ENCODE assay signal across 22 mouse cellular contexts in genomic region chr13:51153670-51154030, GRCm38 (mm10). TPM values are rescaled to one million over a fixed set of nuclear protein-coding genes. Genes with fewer than 3 reads are reported as not detected.
DNase-seq lines count a peak whose midpoint lies in the region; ATAC-seq lines count a peak whose summit lies in the region.
"Had no signal": no experiment of that assay in that cellular context is flagged by ENCODE, and none has a peak within 500 bp of the region (broad histone marks: within the 10 kb centered on the region; RNA-seq: fewer than 3 reads in every experiment).

No protein-coding gene starts in this region.

- no peak overlapping the region for H3K4me3 ChIP-seq in intestine, embryonic 16.5 days (ENCODE audit: low read length)
- H3K4me3 ChIP-seq in kidney, embryonic 16.5 days (ENCODE audit: low read length) = no peak overlapping the region
- no peak overlapping the region for H3K4me3 ChIP-seq in stomach, embryonic 15.5 days (replicated peaks)
- no peak overlapping the region for H3K4me3 ChIP-seq in forebrain, embryonic 12.5 days (replicated peaks)
- H3K4me3 ChIP-seq in heart, embryonic 11.5 days (ENCODE audit: low read depth, low read length) = no peak overlapping the region
- H3K4me3 ChIP-seq: embryonic facial prominence, embryonic 13.5 days; forebrain, embryonic 15.5 days; limb, embryonic 15.5 days had no signal

- peaks cover 18% of the 10 kb centered on the region; the same call in 1 of the 2 replicates for H3K36me3 ChIP-seq in intestine, embryonic 16.5 days (ENCODE audit: control insufficient read depth, insufficient read depth, low read length)
- peaks cover 38% of the 10 kb centered on the region for H3K36me3 ChIP-seq in kidney, embryonic 16.5 days (ENCODE audit: insufficient read depth, low read length)
- H3K36me3 ChIP-seq in stomach, embryonic 15.5 days = peaks cover 18% of the 10 kb centered on the region; the same call in 1 of the 2 replicates
- peaks cover 62% of the 10 kb centered on the region for H3K36me3 ChIP-seq in forebrain, embryonic 12.5 days (replicated peaks)
- 0 out of 2 replicates have a peak, but pooled peaks cover 3% of the 10 kb centered on the region for H3K36me3 ChIP-seq in heart, embryonic 11.5 days (ENCODE audit: control insufficient read depth, insufficient read depth, low read length)

- H3K9me3 ChIP-seq in intestine, embryonic 16.5 days (ENCODE audit: control insufficient read depth, low read length) = no peaks in the 10 kb centered on the region
- no peaks in the 10 kb centered on the region for H3K9me3 ChIP-seq in kidney, embryonic 16.5 days (ENCODE audit: low read length)
- H3K9me3 ChIP-seq in stomach, embryonic 15.5 days = no peaks in the 10 kb centered on the region
- H3K9me3 ChIP-seq in forebrain, embryonic 12.5 days = no peaks in the 10 kb centered on the region
- H3K9me3 ChIP-seq in heart, embryonic 11.5 days (replicated peaks; ENCODE audit: control insufficient read depth, low read length) = no peaks in the 10 kb centered on the region
- H3K9me3 ChIP-seq: embryonic facial prominence, embryonic 13.5 days; forebrain, embryonic 15.5 days; limb, embryonic 15.5 days had no signal

- H3K27me3 ChIP-seq in intestine, embryonic 16.5 days (replicated peaks; ENCODE audit: control insufficient read depth, insufficient read depth, low read length) = no peaks in the 10 kb centered on the region
- H3K27me3 ChIP-seq in kidney, embryonic 16.5 days (ENCODE audit: insufficient read depth, low read length) = no peaks in the 10 kb centered on the region
- H3K27me3 ChIP-seq in stomach, embryonic 15.5 days (replicated peaks) = no peaks in the 10 kb centered on the region
- H3K27me3 ChIP-seq in forebrain, embryonic 12.5 days = no peaks in the 10 kb centered on the region
- no peaks in the 10 kb centered on the region for H3K27me3 ChIP-seq in heart, embryonic 11.5 days (ENCODE audit: control insufficient read depth, insufficient read depth, low read length)
- H3K27me3 ChIP-seq: embryonic facial prominence, embryonic 13.5 days; forebrain, embryonic 15.5 days; limb, embryonic 15.5 days had no signal

- H3K27ac ChIP-seq in intestine, embryonic 16.5 days (ENCODE audit: low read length) = peak overlapping the region; percentile 85
- H3K27ac ChIP-seq in kidney, embryonic 16.5 days (ENCODE audit: low read length) = peak overlapping the region; percentile 62
- peak overlapping the region; percentile 65 for H3K27ac ChIP-seq in stomach, embryonic 15.5 days
- no peak overlapping the region for H3K27ac ChIP-seq in forebrain, embryonic 12.5 days
- no peak overlapping the region for H3K27ac ChIP-seq in heart, embryonic 11.5 days (ENCODE audit: low read depth, low read length)
- H3K27ac ChIP-seq: embryonic facial prominence, embryonic 13.5 days; hindbrain, postnatal 0 days; limb, embryonic 15.5 days had no signal

- H3K9ac ChIP-seq in intestine, embryonic 16.5 days (ENCODE audit: low read depth, low read length) = no peak overlapping the region
- H3K9ac ChIP-seq in kidney, embryonic 16.5 days (replicated peaks; ENCODE audit: low read length) = no peak overlapping the region
- H3K9ac ChIP-seq in stomach, embryonic 15.5 days = no peak overlapping the region
- no peak overlapping the region for H3K9ac ChIP-seq in forebrain, embryonic 12.5 days
- H3K9ac ChIP-seq in heart, embryonic 11.5 days (ENCODE audit: low read depth, low read length) = no peak overlapping the region
- H3K9ac ChIP-seq: embryonic facial prominence, embryonic 13.5 days; forebrain, embryonic 15.5 days; limb, embryonic 15.5 days; lung, embryonic 14.5 days had no signal

- H3K4me1 ChIP-seq in intestine, embryonic 16.5 days (ENCODE audit: control insufficient read depth, insufficient read depth, low read length) = no peaks in the 10 kb centered on the region
- H3K4me1 ChIP-seq in kidney, embryonic 16.5 days (ENCODE audit: insufficient read depth, low read length) = 0 out of 2 replicates have a peak, but pooled peaks cover 3% of the 10 kb centered on the region
- H3K4me1 ChIP-seq in stomach, embryonic 15.5 days = no peaks in the 10 kb centered on the region
- no peaks in the 10 kb centered on the region for H3K4me1 ChIP-seq in forebrain, embryonic 12.5 days
- no peaks in the 10 kb centered on the region for H3K4me1 ChIP-seq in heart, embryonic 11.5 days (ENCODE audit: control insufficient read depth, insufficient read depth, low read length)
- H3K4me1 ChIP-seq: embryonic facial prominence, embryonic 13.5 days; forebrain, embryonic 15.5 days; limb, embryonic 15.5 days had no signal

- DNase-seq in kidney, adult 18-20 months = peak; percentile 49
- DNase-seq in kidney, postnatal 10 days = no peak
- no peak for DNase-seq in urinary bladder, postnatal 14 days (ENCODE audit: low spot score)
- DNase-seq: B cell, adult 2 months; cerebellum, postnatal 10 days; gastrocnemius, postnatal 14 days; heart, adult 18-20 months; heart, postnatal 36 days; layer of hippocampus, postnatal 36 days; lung, embryonic 14.5 days; lung, postnatal 4 days; right cerebral cortex, adult 18-20 months; thymus, adult 2 months had no signal

- WGBS in intestine, embryonic 16.5 days = 63% methylated on average over 4 of the region's 4 CpGs
- 67% methylated on average over 4 of the region's 4 CpGs for WGBS in kidney, embryonic 16.5 days
- WGBS in stomach, embryonic 15.5 days = 63% methylated on average over 4 of the region's 4 CpGs
- 91% methylated on average over 4 of the region's 4 CpGs for WGBS in forebrain, embryonic 12.5 days
- 91% methylated on average over 4 of the region's 4 CpGs for WGBS in heart, embryonic 11.5 days (ENCODE audit: insufficient replicate concordance)

- ATAC-seq in intestine, embryonic 16.5 days = peak; percentile 76
- ATAC-seq in kidney, embryonic 16.5 days (ENCODE audit: low FRiP score, low TSS enrichment) = no peak
- peak; percentile 24; the same call in 1 of the 2 replicates for ATAC-seq in stomach, embryonic 15.5 days (ENCODE audit: insufficient read depth, low FRiP score, low read depth)
- no peak for ATAC-seq in forebrain, embryonic 12.5 days (ENCODE audit: low FRiP score)
- ATAC-seq in heart, embryonic 11.5 days (replicated peaks; ENCODE audit: insufficient number of reproducible peaks, low FRiP score, low TSS enrichment) = no peak
- ATAC-seq: forebrain, embryonic 15.5 days; hindbrain, postnatal 0 days had no signal

- no peak overlapping the region for H3K4me2 ChIP-seq in intestine, embryonic 16.5 days (ENCODE audit: low read depth, low read length)
- H3K4me2 ChIP-seq in kidney, embryonic 16.5 days (replicated peaks; ENCODE audit: low read depth, low read length) = no peak overlapping the region
- H3K4me2 ChIP-seq in stomach, embryonic 15.5 days = no peak overlapping the region
- no peak overlapping the region for H3K4me2 ChIP-seq in forebrain, embryonic 12.5 days
- H3K4me2 ChIP-seq in heart, embryonic 11.5 days = no peak overlapping the region
- H3K4me2 ChIP-seq: embryonic facial prominence, embryonic 13.5 days; forebrain, embryonic 15.5 days; limb, embryonic 15.5 days; lung, embryonic 14.5 days had no signal

RNA-seq across cellular contexts. Expression of gene Nxnl2, which starts 17.2 kb away (rescaled TPM):
- 1.9 and 2.4 TPM in 2 replicates for polyA plus RNA-seq in intestine, embryonic 16.5 days (2015; fragmentation: Nextera tagmentation; extraction: Ambion mirVana)
- polyA plus RNA-seq in kidney, embryonic 16.5 days (2015; fragmentation: Nextera tagmentation; extraction: Ambion mirVana) = 1.1 and 1.2 TPM in 2 replicates
- polyA plus RNA-seq in stomach, embryonic 15.5 days (2015; fragmentation: Nextera tagmentation; extraction: Ambion mirVana) = 1.5 and 1.6 TPM in 2 replicates
- 0.52 and 0.76 TPM in 2 replicates for polyA plus RNA-seq in forebrain, embryonic 12.5 days (2016; fragmentation: Nextera tagmentation; extraction: Ambion mirVana)
- polyA plus RNA-seq in heart, embryonic 11.5 days (2014; fragmentation: Nextera tagmentation; extraction: Ambion mirVana) = 0.69 and 1.2 TPM in 2 replicates

RNA-seq across cellular contexts. Expression of gene Spin1, which starts 53.0 kb away (rescaled TPM):
- 52.3 and 54.4 TPM in 2 replicates for polyA plus RNA-seq in intestine, embryonic 16.5 days (2015; fragmentation: Nextera tagmentation; extraction: Ambion mirVana)
- polyA plus RNA-seq in kidney, embryonic 16.5 days (2015; fragmentation: Nextera tagmentation; extraction: Ambion mirVana) = 92.2 and 94.0 TPM in 2 replicates
- 67.9 and 69.4 TPM in 2 replicates for polyA plus RNA-seq in stomach, embryonic 15.5 days (2015; fragmentation: Nextera tagmentation; extraction: Ambion mirVana)
- 120 and 129 TPM in 2 replicates for polyA plus RNA-seq in forebrain, embryonic 12.5 days (2016; fragmentation: Nextera tagmentation; extraction: Ambion mirVana)
- polyA plus RNA-seq in heart, embryonic 11.5 days (2014; fragmentation: Nextera tagmentation; extraction: Ambion mirVana) = 56.7 and 64.9 TPM in 2 replicates

Comparison
In these comparisons a context has a peak if more than half of its experiments do, and no peak if none do; other contexts are left out.
1. ATAC-seq: peak in intestine, embryonic 16.5 days (single experiment) and stomach, embryonic 15.5 days (single experiment); none in kidney, embryonic 16.5 days (single experiment), forebrain, embryonic 12.5 days (single experiment) and heart, embryonic 11.5 days (single experiment).
2. H3K27ac ChIP-seq: peak in intestine, embryonic 16.5 days (single experiment), kidney, embryonic 16.5 days (single experiment) and stomach, embryonic 15.5 days (single experiment); none in forebrain, embryonic 12.5 days (single experiment) and heart, embryonic 11.5 days (single experiment).